Mouse (Mus musculus) neural tube, embryonic 15.5 days (tissue): ENCODE measurements at regions not wholly inside any gene's neighbourhood (a gene's known extent, or its start where the extent isn't known, plus 50 kb on each side); places are given as distances from the start of the nearest gene placed in this dataset.

Source experiments
- ATAC-seq: fragments of 200-750 bp; cut with Nextera tagmentation; 2 replicates; pipeline ENCODE4 v1.8.0; 2017; ENCODE audit warnings: mild to moderate bottlenecking, moderate TSS enrichment, moderate library complexity; ENCODE audit not compliant: low FRiP score
- H3K27ac ChIP-seq: fragments of 300-500 bp; sonication (generic); replicated peaks from 2 replicates; pipeline ENCODE4 v1.5.1; 2015; ENCODE audit warnings: mild to moderate bottlenecking, inconsistent platforms
- H3K27me3 ChIP-seq: fragments of 300-500 bp; sonication (generic); replicated peaks from 2 replicates; pipeline ENCODE4 v1.6.1; 2015; ENCODE audit warnings: inconsistent platforms
- H3K36me3 ChIP-seq: fragments of 300-500 bp; sonication (generic); 2 replicates; pipeline ENCODE4 v1.6.1; 2015; ENCODE audit warnings: inconsistent platforms
- H3K4me1 ChIP-seq: fragments of 300-500 bp; sonication (generic); 2 replicates; pipeline ENCODE4 v1.6.1; 2015; ENCODE audit warnings: inconsistent platforms
- H3K4me2 ChIP-seq: fragments of 300-500 bp; sonication (generic); 2 replicates; pipeline ENCODE4 v1.6.1; 2015; ENCODE audit warnings: inconsistent platforms, mild to moderate bottlenecking, moderate library complexity
- H3K4me3 ChIP-seq: fragments of 300-500 bp; sonication (generic); replicated peaks from 2 replicates; pipeline ENCODE4 v1.5.1; 2015; ENCODE audit warnings: mild to moderate bottlenecking, inconsistent platforms
- H3K9ac ChIP-seq: fragments of 300-500 bp; sonication (generic); replicated peaks from 2 replicates; pipeline ENCODE4 v1.6.1; 2015; ENCODE audit warnings: mild to moderate bottlenecking, inconsistent platforms
- H3K9me3 ChIP-seq: fragments of 300-500 bp; sonication (generic); replicated peaks from 2 replicates; pipeline ENCODE4 v1.6.1; 2016; ENCODE audit warnings: inconsistent platforms
- WGBS: fragments of 180-500 bp; shearing (Covaris S2); methylation state at CpG from one replicate; pipeline ENCODE4 v1.1.7; 2015; ENCODE audit warnings: mixed read lengths; 5-methylcytosine and 5-hydroxymethylcytosine counted together

DNA sequence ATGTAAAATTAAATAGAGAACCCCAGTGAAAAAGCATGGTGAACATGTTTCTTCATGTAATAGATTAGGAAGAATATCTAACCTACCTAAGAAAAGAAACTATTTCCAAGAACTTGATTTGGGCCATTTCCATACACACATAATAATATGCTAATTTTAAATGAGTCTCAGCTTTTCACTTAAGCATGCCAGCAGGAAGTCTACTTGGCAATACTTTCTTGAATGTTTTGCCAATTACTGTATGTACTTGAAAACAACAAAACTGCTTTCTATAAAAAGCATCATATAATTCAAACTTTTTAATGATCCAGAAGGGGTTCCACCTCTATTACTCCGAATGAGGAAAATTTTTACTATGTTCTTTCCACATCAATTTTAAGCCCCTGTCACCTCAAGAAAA lies 1036.9 kb downstream of the Pcdh17 start:
- Histone ChIP-seq H3K27ac (no peak overlapping the region), H3K9me3 (no peaks in the 10 kb centered on the region), H3K4me2 (no peak overlapping the region), H3K36me3 (no peaks in the 10 kb centered on the region), H3K4me1 (no peaks in the 10 kb centered on the region), H3K9ac (no peak overlapping the region), H3K27me3 (no peaks in the 10 kb centered on the region), H3K4me3 (no peak overlapping the region)
- no peak for ATAC-seq
- 83% methylated on average over 1 of the region's 1 CpGs for WGBS

DNA sequence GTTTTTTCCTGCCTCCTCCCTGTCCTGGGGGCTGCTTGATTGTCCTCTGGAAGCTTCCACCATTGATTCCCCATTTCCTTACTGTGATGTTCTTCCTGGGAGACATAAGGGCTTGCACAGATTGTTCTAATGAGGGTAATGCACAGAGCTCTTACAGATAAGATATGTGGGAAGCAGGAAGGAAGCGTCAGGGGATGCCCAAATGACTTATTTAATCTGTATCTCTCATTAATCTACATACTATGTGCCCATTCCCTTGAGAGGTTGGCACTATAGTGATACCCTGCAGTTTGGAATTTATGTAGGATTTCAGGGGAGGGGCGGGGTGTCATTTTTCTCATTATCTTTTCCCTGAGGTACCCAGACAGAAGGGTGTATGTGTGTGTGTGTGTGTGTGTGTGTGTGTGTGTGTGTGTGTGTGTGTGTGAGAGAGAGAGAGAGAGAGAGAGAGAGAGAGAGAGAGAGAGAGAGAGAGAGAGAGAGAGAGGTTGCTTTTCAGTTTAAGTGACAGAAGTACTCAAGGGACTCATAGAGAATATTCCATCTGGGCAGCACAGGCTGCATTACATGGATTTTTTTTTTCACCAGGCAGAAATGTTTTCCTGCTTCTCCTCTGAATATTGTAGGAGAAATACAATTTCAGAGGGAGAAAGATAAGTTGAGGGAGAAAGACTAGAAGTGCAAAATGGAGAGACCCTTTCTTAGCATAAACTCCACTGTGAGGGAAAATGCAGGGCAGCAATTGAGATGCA lies 1064.2 kb downstream of the Pcdh17 start:
- peak; percentile 65; the same call in 1 of the 2 replicates for ATAC-seq
- 37% methylated on average over 2 of the region's 2 CpGs for WGBS
- Histone ChIP-seq H3K27ac (no peak overlapping the region), H3K4me3 (no peak overlapping the region), H3K4me1 (peaks cover 6% of the 10 kb centered on the region), H3K27me3 (no peaks in the 10 kb centered on the region), H3K36me3 (no peaks in the 10 kb centered on the region), H3K9me3 (no peaks in the 10 kb centered on the region), H3K4me2 (no peak overlapping the region), H3K9ac (no peak overlapping the region)

DNA sequence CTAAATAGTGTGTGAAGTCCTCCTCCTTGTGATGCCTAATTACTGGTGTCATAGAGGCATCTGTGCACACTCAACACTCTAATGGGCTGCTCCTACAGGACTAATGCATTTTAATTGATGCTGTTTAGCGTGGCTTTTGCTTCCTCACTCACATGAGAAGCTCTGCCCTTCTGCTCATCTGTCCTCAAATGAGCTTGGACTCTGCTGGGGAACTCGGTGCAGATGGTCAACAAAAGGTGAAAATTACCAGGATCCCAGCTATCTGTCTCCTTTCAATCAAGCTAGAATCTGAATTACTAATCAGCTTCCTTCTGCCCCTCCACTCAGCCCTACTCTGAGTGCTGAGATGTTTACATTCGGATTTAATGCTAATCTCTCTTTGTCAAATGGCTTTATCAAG lies 1065.2 kb downstream of the Pcdh17 start:
- H3K4me1 ChIP-seq: peaks cover 6% of the 10 kb centered on the region
- H3K27ac ChIP-seq: no peak overlapping the region
- no peak for ATAC-seq
- H3K36me3 ChIP-seq: no peaks in the 10 kb centered on the region
- no peaks in the 10 kb centered on the region for H3K27me3 ChIP-seq
- no peaks in the 10 kb centered on the region for H3K9me3 ChIP-seq
- H3K9ac ChIP-seq: no peak overlapping the region
- H3K4me2 ChIP-seq: no peak overlapping the region
- no peak overlapping the region for H3K4me3 ChIP-seq
- 19% methylated on average over 3 of the region's 3 CpGs for WGBS
